Mouse (Mus musculus) ZHBTc4 (cell line): ENCODE measurements around the gene Gstt4.

Experiments used
- DNase-seq: peaks from one replicate; pipeline ENCODE4 v3.0.0-alpha.2; 2011; ENCODE audit warnings: low read depth, low spot score

Gene Gstt4

GRCm38 (mm10) chr10:75789841-75790240 is 32.5 kb downstream of the Gstt4 start:
- no peak for DNase-seq

- DNase-seq = peak; percentile 24
These were observed 33.1 kb downstream of the Gstt4 start for GRCm38 (mm10) chr10:75789081-75789735.

- no peak for DNase-seq
These were observed 34.1 kb downstream of the Gstt4 start for GRCm38 (mm10) chr10:75788277-75788676.

- DNase-seq = no peak
These were observed 36.9 kb downstream of the Gstt4 start for GRCm38 (mm10) chr10:75785442-75785841.

- peak; percentile 85 for DNase-seq
These were observed 41.4 kb downstream of the Gstt4 start, which contains the start of the genes Gm20441 and Gstt3 for GRCm38 (mm10) chr10:75780769-75781578. Gene Gm20441, minus strand, starts transcription at chr10:75780954. Gene Gstt3, minus strand, starts transcription at chr10:75781414.

GRCm38 (mm10) chr10:75779206-75780174 is 42.9 kb downstream of the Gstt4 start:
- no peak for DNase-seq

GRCm38 (mm10) chr10:75777885-75778284 is 44.5 kb downstream of the Gstt4 start:
- DNase-seq = no peak

- DNase-seq = no peak
These were observed 45.8 kb downstream of the Gstt4 start for GRCm38 (mm10) chr10:75776562-75776961.

- no peak for DNase-seq
These were observed 47.8 kb downstream of the Gstt4 start for GRCm38 (mm10) chr10:75774587-75774986.

- DNase-seq = no peak
These were observed 48.2 kb downstream of the Gstt4 start for GRCm38 (mm10) chr10:75774102-75774501.

- DNase-seq = peak; percentile 97
These were observed 49.3 kb downstream of the Gstt4 start, which contains the start of gene Ddt for GRCm38 (mm10) chr10:75772795-75773664. Gene Ddt, minus strand, starts transcription at chr10:75773414.

- peak; percentile 37 for DNase-seq
These were observed 54.6 kb downstream of the Gstt4 start for GRCm38 (mm10) chr10:75767756-75768155.

GRCm38 (mm10) chr10:75766856-75767255 is 55.5 kb downstream of the Gstt4 start:
- DNase-seq = no peak
